Mouse (Mus musculus) embryonic facial prominence, embryonic 11.5 days (tissue): ENCODE results near the gene Dock1. TPM values are rescaled to one million over a fixed set of nuclear protein-coding genes. Genes with fewer than 3 reads are reported as not detected.

Experiments
- ATAC-seq: fragments of 200-750 bp; cut with Nextera tagmentation; replicated peaks from 2 replicates; pipeline ENCODE4 v1.8.0; 2017; ENCODE audit warnings: low read depth; ENCODE audit not compliant: insufficient number of reproducible peaks, low FRiP score, low TSS enrichment
- DNase-seq: peaks from one replicate; pipeline ENCODE4 v3.0.0-alpha.2; 2015; ENCODE audit warnings: low spot score
- H3K27ac ChIP-seq: fragments of 300-500 bp; sonication (generic); replicated peaks from 2 replicates; pipeline ENCODE4 v1.5.1; 2014; ENCODE audit warnings: mild to moderate bottlenecking, low read depth, low read length, control low read depth
- H3K27me3 ChIP-seq: fragments of 300-500 bp; sonication (generic); 2 replicates; pipeline ENCODE4 v1.6.1; 2014; ENCODE audit warnings: mild to moderate bottlenecking, low read length, moderate library complexity, mixed read lengths; ENCODE audit not compliant: control insufficient read depth, insufficient read depth
- H3K36me3 ChIP-seq: fragments of 300-500 bp; sonication (generic); replicated peaks from 2 replicates; pipeline ENCODE4 v1.6.1; 2014; ENCODE audit warnings: low read depth, mild to moderate bottlenecking, low read length, moderate library complexity, mixed read lengths; ENCODE audit not compliant: control insufficient read depth, insufficient read depth
- H3K4me1 ChIP-seq: fragments of 300-500 bp; sonication (generic); 2 replicates; pipeline ENCODE4 v1.6.1; 2014; ENCODE audit warnings: low read length, mixed read lengths; ENCODE audit not compliant: control insufficient read depth, insufficient read depth
- H3K4me2 ChIP-seq: fragments of 300-500 bp; sonication (generic); 2 replicates; pipeline ENCODE4 v1.6.1; 2014; ENCODE audit warnings: low read depth, mild to moderate bottlenecking, control low read depth, low read length, moderate library complexity
- H3K4me3 ChIP-seq: fragments of 300-500 bp; sonication (generic); 2 replicates; pipeline ENCODE4 v1.5.1; 2014; ENCODE audit warnings: low read depth, low read length, control low read depth
- H3K9ac ChIP-seq: fragments of 300-500 bp; sonication (generic); replicated peaks from 2 replicates; pipeline ENCODE4 v1.6.1; 2014; ENCODE audit warnings: mild to moderate bottlenecking, control low read depth, low read length
- H3K9me3 ChIP-seq: fragments of 300-500 bp; sonication (generic); replicated peaks from 2 replicates; pipeline ENCODE4 v1.6.1; 2016; ENCODE audit warnings: mild to moderate bottlenecking, low read length, inconsistent platforms, mixed read lengths; ENCODE audit not compliant: control insufficient read depth
- WGBS: fragments of 180-500 bp; shearing (Covaris S2); extraction: QIAGEN DNeasy Blood & Tissue Kit; methylation state at CpG from one replicate; pipeline ENCODE4 v1.1.7; 2014; 5-methylcytosine and 5-hydroxymethylcytosine counted together
- polyA plus RNA-seq: library from polyadenylated mRNA; unstranded; fragments of >200 nt; fragmentation: Nextera tagmentation; extraction: Ambion mirVana; gene quantifications from 2 replicates; pipeline ENCODE4 v1.2.1, GENCODE M21; 2014

The Dock1 gene
- polyA plus RNA-seq, 1 experiment from 2014 or later, result 44.2 TPM

DNA sequence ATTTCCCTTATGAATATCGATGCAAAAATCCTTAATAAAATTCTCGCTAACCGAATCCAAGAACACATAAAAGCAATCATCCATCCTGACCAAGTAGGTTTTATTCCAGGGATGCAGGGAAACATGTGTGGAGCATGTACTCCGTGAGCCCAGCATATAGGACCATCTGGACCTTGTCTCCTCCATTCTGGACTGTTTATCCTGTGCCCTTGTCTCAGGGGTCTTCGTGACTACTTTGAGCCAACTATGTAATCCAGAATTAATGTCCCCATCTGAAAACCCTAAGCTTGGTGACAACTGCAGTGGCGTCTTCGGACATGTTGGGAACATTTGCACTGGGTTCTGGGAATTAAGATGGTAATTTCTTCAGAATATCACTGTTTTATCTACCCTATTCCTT lies 51.9 kb downstream of the Dock1 start:
- WGBS, result 89% methylated on average over 7 of the region's 7 CpGs
- H3K27me3 ChIP-seq, result no peaks in the 10 kb centered on the region
- no peak overlapping the region for H3K4me2 ChIP-seq
- H3K36me3 ChIP-seq, result no peaks in the 10 kb centered on the region
- ATAC-seq (no peak), DNase-seq (no peak)
- no peaks in the 10 kb centered on the region for H3K9me3 ChIP-seq
- no peaks in the 10 kb centered on the region for H3K4me1 ChIP-seq
- H3K9ac ChIP-seq, result no peak overlapping the region
- H3K4me3 ChIP-seq, result no peak overlapping the region
- no peak overlapping the region for H3K27ac ChIP-seq

- DNase-seq (no peak), ATAC-seq (no peak)
- no peaks in the 10 kb centered on the region for H3K4me1 ChIP-seq
- no peak overlapping the region for H3K4me2 ChIP-seq
- H3K27ac ChIP-seq, result no peak overlapping the region
- H3K36me3 ChIP-seq, result no peaks in the 10 kb centered on the region
- H3K27me3 ChIP-seq, result no peaks in the 10 kb centered on the region
- no peak overlapping the region for H3K4me3 ChIP-seq
- WGBS, result 93% methylated on average over 9 of the region's 9 CpGs
- no peaks in the 10 kb centered on the region for H3K9me3 ChIP-seq
- no peak overlapping the region for H3K9ac ChIP-seq
These were observed 52.5 kb downstream of the Dock1 start for GRCm38 (mm10) chr7:134722955-134723354.

- Histone ChIP-seq H3K4me1 (no peaks in the 10 kb centered on the region), H3K9ac (no peak overlapping the region), H3K4me3 (no peak overlapping the region), H3K27ac (no peak overlapping the region), H3K4me2 (no peak overlapping the region), H3K36me3 (no peaks in the 10 kb centered on the region), H3K27me3 (no peaks in the 10 kb centered on the region), H3K9me3 (no peaks in the 10 kb centered on the region)
- no peak for DNase-seq
- no peak for ATAC-seq
- 88% methylated on average over 5 of the region's 5 CpGs for WGBS
These were observed 53.1 kb downstream of the Dock1 start for GRCm38 (mm10) chr7:134723509-134723908.

DNA sequence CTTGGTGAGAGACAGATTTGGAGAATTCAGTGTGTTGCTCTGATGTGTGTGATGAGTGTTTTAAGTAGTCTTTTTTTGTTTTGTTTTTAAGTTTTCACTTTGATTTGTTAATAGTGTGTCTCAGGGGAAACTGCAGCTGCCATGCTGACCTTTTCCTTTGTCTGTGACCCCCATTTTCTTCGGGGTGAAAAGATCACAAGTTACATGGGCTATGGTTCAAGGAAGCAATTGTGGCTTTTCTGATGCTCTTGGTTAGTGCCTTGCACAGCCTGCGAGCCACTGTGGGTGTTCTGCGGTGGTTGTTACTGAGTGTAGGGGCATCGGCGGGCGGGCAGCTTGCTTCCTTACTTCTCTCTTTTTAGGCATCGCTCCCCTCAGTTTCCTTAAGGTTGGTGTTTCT lies 54.4 kb downstream of the Dock1 start:
- Histone ChIP-seq H3K27ac (no peak overlapping the region), H3K9me3 (no peaks in the 10 kb centered on the region), H3K4me3 (no peak overlapping the region), H3K27me3 (no peaks in the 10 kb centered on the region), H3K4me2 (no peak overlapping the region), H3K9ac (no peak overlapping the region), H3K4me1 (no peaks in the 10 kb centered on the region), H3K36me3 (no peaks in the 10 kb centered on the region)
- ATAC-seq, result no peak
- DNase-seq, result no peak
- WGBS, result 21% methylated on average over 7 of the region's 7 CpGs

- no peak for ATAC-seq
- Histone ChIP-seq H3K4me3 (no peak overlapping the region), H3K27me3 (no peaks in the 10 kb centered on the region), H3K9ac (no peak overlapping the region), H3K36me3 (no peaks in the 10 kb centered on the region), H3K27ac (no peak overlapping the region), H3K4me2 (no peak overlapping the region), H3K9me3 (no peaks in the 10 kb centered on the region), H3K4me1 (no peaks in the 10 kb centered on the region)
- 50% methylated on average over 11 of the region's 11 CpGs for WGBS
- no peak for DNase-seq
These were observed 55.4 kb downstream of the Dock1 start for GRCm38 (mm10) chr7:134725551-134726529.

GRCm38 (mm10) chr7:134726530-134727258 lies 56.2 kb downstream of the Dock1 start:
- ATAC-seq (no peak), DNase-seq (no peak)
- H3K9me3 ChIP-seq, result no peaks in the 10 kb centered on the region
- H3K27ac ChIP-seq, result no peak overlapping the region
- no peak overlapping the region for H3K4me2 ChIP-seq
- WGBS, result 82% methylated on average over 5 of the region's 5 CpGs
- H3K9ac ChIP-seq, result no peak overlapping the region
- no peaks in the 10 kb centered on the region for H3K4me1 ChIP-seq
- H3K36me3 ChIP-seq, result no peaks in the 10 kb centered on the region
- no peak overlapping the region for H3K4me3 ChIP-seq
- no peaks in the 10 kb centered on the region for H3K27me3 ChIP-seq

GRCm38 (mm10) chr7:134729348-134729747 lies 58.9 kb downstream of the Dock1 start:
- Histone ChIP-seq H3K36me3 (no peaks in the 10 kb centered on the region), H3K4me2 (no peak overlapping the region), H3K4me3 (no peak overlapping the region), H3K9ac (no peak overlapping the region), H3K27me3 (no peaks in the 10 kb centered on the region), H3K4me1 (no peaks in the 10 kb centered on the region), H3K9me3 (no peaks in the 10 kb centered on the region), H3K27ac (no peak overlapping the region)
- DNase-seq, result no peak
- no peak for ATAC-seq
